Mouse (Mus musculus) spleen, postnatal 10 days (tissue): Measurements from ENCODE around the gene Kl.

Experiments
- DNase-seq, 2 experiments: peaks; one replicate each; pipeline ENCODE4 v3.0.0; 2021 to 2022; ENCODE audit warnings: low spot score in 2 of 2

Kl gene

GRCm38 (mm10) chr5:150952328-150952668, at the start of gene Kl:
Gene Kl, plus strand, starts transcription at chr5:150952607.
- DNase-seq: no peak

GRCm38 (mm10) chr5:150906053-150907040, 46.1 kb upstream of the Kl start:
- DNase-seq: no peak

- no peak for DNase-seq
These were observed 40.3 kb upstream of the Kl start for GRCm38 (mm10) chr5:150912156-150912555.

- no peak for DNase-seq
These were observed 39.8 kb upstream of the Kl start for GRCm38 (mm10) chr5:150912656-150913055.

GRCm38 (mm10) chr5:150915080-150916055, 37.0 kb upstream of the Kl start:
- DNase-seq: no peak

GRCm38 (mm10) chr5:150917131-150917858, 35.1 kb upstream of the Kl start:
- no peak for DNase-seq

- DNase-seq: no peak
These were observed 33.8 kb upstream of the Kl start for GRCm38 (mm10) chr5:150918599-150918998.

- no peak for DNase-seq
These were observed 33.1 kb upstream of the Kl start for GRCm38 (mm10) chr5:150919269-150919668.

- DNase-seq: no peak
These were observed 32.4 kb upstream of the Kl start for GRCm38 (mm10) chr5:150919961-150920360.

- DNase-seq: no peak
These were observed 23.0 kb upstream of the Kl start for GRCm38 (mm10) chr5:150929406-150929805.

GRCm38 (mm10) chr5:150932596-150932995, 19.8 kb upstream of the Kl start:
- no peak for DNase-seq

- no peak for DNase-seq
These were observed 16.2 kb upstream of the Kl start for GRCm38 (mm10) chr5:150936213-150936612.

GRCm38 (mm10) chr5:150936807-150937206, 15.6 kb upstream of the Kl start:
- no peak for DNase-seq

- DNase-seq: no peak
These were observed 14.9 kb upstream of the Kl start for GRCm38 (mm10) chr5:150937501-150937900.

- no peak for DNase-seq
These were observed 6.8 kb upstream of the Kl start for GRCm38 (mm10) chr5:150945576-150945975.

GRCm38 (mm10) chr5:150949131-150949530, 3.3 kb upstream of the Kl start:
- no peak for DNase-seq

GRCm38 (mm10) chr5:150951325-150951724, 1.1 kb upstream of the Kl start:
- DNase-seq: no peak

GRCm38 (mm10) chr5:150952669-150953521, 488 bp downstream of the Kl start:
- no peak for DNase-seq

GRCm38 (mm10) chr5:150954791-150955190, 2.4 kb downstream of the Kl start:
- no peak for DNase-seq

GRCm38 (mm10) chr5:150959861-150960260, 7.5 kb downstream of the Kl start:
- DNase-seq: no peak

GRCm38 (mm10) chr5:150961615-150962014, 9.2 kb downstream of the Kl start:
- DNase-seq: no peak
